Mouse (Mus musculus) T-helper 17 cell (primary cell): ENCODE data around the gene Ipo7.

Source experiments
- in situ Hi-C, 2 experiments: fragments of 300-600 bp; cut with MboI, MseI; formaldehyde crosslinking; loops; 1 replicate in 1 of 2; 2 replicates in 1 of 2; pipeline ENCODE4 v1.15.1; 2025; ENCODE audit warnings: high pct_unique_total_duplicates in 2 of 2

The Ipo7 gene

DNA sequence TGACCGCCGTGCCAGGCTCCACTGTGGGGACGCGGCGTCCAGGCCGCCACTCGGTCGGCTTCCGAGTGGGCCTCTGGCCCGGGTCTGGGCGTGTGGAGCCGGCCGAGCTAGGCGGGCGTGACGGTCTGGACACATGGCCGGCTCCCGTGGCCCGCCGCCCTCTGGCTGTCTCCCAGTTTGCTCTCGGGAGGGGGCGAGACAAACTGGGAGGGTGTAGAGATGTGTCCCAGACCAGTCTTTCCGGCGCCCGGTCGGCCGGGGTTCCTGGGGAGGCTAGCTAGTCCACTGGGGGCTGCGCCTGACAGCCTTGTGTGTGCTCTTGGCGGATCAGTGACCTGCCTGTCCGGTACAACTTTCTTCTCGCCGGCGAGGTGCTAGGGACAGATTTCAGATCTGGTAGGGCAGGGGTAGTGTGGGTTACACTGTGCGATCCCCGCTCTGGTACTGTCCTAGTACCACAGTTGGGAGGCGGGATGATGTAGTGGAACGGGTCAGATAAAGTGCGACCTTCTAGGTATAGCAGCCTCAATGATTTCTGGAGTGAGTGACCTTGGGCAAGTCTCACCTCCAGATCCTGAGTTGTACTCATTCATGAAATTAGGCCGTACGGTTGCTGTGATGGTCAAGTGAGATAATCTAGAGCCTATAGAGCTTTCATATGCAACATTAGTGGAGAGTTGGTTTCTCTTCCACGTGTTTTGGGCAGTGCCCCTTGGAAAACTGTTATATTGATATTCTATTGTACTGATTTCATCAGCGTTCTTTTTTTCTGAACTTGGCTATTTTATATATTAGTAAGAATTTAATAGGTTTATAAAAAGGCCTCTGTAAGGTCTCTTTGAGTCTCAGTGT is 783 bp downstream of the Ipo7 start:
- in situ Hi-C loops, result loop anchor here in 1 of 2 experiments (5.0 kb wide), 1 partner anchor 37 kb away; no protein-coding TSS in a partner anchor

DNA sequence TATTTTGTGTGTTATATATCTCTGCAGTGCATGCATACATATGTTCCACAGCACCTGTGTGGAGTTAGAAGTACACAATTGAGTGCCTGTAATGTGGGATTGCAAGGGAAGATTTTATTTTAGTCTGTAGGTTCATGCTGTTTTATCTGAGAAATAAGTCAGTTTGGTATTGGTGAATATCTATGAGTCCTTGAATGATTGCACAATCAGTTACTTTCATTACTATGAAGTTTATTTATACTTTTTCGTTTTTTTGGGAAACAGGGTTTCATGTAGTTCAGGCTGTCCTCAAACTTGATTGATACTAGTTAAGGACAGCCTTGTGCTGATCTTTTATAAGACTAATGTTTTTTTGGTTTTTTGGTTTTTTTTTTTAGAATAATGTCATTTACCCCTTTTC is 5.5 kb downstream of the Ipo7 start:
- in situ Hi-C loops, result no loop called here

- in situ Hi-C loops, result loop anchor here in 1 of 2 experiments (5.0 kb wide), 1 partner anchor 71 kb away; no protein-coding TSS in a partner anchor
Measured at GRCm38 (mm10) chr7:110026594-110026993, 8.5 kb downstream of the Ipo7 start.

DNA sequence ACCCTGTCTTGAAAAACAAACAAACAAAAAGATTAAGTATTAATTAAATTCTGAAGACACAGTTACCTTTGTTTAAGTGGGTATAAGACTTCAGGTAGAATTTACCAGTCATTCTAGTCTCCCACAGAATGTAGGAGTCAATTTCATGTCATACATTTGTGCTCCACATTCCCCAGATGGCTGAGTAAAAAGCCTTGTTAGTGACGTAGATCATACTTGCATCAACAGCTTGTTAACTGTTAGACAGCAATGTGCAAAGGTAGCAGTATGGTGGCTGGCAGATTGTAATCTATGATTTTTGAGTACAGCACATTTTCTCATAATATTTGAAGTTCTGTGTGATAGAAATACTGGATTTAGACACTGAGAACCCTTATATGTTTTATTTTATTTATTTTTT is 10.8 kb downstream of the Ipo7 start:
- in situ Hi-C loops, result loop anchor here in 1 of 2 experiments (5.0 kb wide), 1 partner anchor 68 kb away; no protein-coding TSS in a partner anchor

- in situ Hi-C loops, result no loop called here
Measured at GRCm38 (mm10) chr7:110030342-110030741, 12.3 kb downstream of the Ipo7 start.

- in situ Hi-C loops, result loop anchor here in 1 of 2 experiments (25.0 kb wide), 1 partner anchor 1005 kb away; no protein-coding TSS in a partner anchor
Measured at GRCm38 (mm10) chr7:110057723-110058122, 39.6 kb downstream of the Ipo7 start.

DNA sequence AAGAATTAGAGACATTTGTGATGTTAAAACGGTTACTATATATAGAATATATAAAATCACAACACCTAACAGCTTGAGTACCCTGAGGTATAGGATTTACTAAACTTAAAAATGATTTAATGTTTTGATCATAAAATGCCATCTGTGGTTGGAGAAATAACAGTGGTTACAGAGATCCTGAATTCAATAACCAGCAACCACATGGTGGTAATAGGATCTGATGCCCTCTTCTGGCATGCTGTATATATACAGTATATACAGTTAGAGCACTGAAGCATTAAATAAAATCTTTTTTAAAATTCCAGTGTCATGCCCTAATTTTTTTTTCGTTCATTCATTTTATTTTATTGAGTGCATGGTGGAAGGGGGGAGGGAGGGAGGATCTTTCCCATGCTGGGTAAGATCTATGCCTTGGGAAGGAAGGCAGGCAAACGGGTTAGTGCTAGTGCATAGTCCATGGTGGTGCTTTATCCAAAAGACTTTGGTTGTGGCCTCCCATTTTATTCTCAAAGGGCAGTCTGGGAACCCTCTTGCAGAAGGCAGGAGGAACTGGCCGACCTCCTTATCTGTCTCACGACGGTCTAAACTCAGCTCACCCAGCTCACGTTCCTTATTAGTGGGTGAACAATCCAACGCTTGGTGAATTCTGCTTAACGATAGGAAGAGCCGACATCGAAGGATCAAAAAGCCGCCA is 41.2 kb downstream of the Ipo7 start:
- in situ Hi-C loops, result loop anchor here in 1 of 2 experiments (25.0 kb wide), 1 partner anchor 1003 kb away; no protein-coding TSS in a partner anchor

- in situ Hi-C loops, result loop anchor here in 1 of 2 experiments (25.0 kb wide), 1 partner anchor 1002 kb away; no protein-coding TSS in a partner anchor
Measured at GRCm38 (mm10) chr7:110060106-110060668, 42.1 kb downstream of the Ipo7 start.

- in situ Hi-C loops, result loop anchor here in 1 of 2 experiments (25.0 kb wide), 1 partner anchor 1002 kb away; no protein-coding TSS in a partner anchor
Measured at GRCm38 (mm10) chr7:110060669-110061198, 42.7 kb downstream of the Ipo7 start.

- in situ Hi-C loops, result loop anchor here in 1 of 2 experiments (25.0 kb wide), 1 partner anchor 1001 kb away; no protein-coding TSS in a partner anchor
Measured at GRCm38 (mm10) chr7:110061199-110061751, 43.2 kb downstream of the Ipo7 start, which contains the start of gene Zfp143. TSS of gene Zfp143 (plus strand) at chr7:110061217.

- in situ Hi-C loops, result loop anchor here in 1 of 2 experiments (25.0 kb wide), 1 partner anchor 1000 kb away; no protein-coding TSS in a partner anchor
Measured at GRCm38 (mm10) chr7:110061752-110062273, 43.7 kb downstream of the Ipo7 start.

DNA sequence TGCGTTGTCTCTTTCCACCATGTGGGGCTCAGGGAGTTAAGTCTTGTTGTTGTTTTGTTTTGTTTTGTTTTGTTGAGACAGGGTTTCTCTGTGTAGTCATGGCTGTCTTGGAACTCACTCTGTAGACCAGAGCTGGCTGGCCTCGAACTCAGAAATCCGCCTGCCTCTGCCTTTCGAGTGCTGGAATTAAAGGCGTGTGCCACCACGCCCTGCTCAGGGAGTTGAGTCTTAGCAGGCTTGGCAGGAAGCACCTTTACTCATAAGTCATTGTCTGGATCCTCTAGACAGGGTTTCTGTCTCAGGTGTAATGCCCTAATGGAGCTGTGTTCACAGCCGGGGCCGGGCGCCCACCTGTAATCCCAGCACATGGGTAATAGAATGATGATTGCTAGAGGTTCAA is 45.7 kb downstream of the Ipo7 start:
- in situ Hi-C loops, result loop anchor here in 1 of 2 experiments (25.0 kb wide), 1 partner anchor 999 kb away; no protein-coding TSS in a partner anchor

GRCm38 (mm10) chr7:110069070-110069469 is 51.0 kb downstream of the Ipo7 start:
- in situ Hi-C loops, result loop anchor here in 1 of 2 experiments (25.0 kb wide), 1 partner anchor 993 kb away; no protein-coding TSS in a partner anchor

DNA sequence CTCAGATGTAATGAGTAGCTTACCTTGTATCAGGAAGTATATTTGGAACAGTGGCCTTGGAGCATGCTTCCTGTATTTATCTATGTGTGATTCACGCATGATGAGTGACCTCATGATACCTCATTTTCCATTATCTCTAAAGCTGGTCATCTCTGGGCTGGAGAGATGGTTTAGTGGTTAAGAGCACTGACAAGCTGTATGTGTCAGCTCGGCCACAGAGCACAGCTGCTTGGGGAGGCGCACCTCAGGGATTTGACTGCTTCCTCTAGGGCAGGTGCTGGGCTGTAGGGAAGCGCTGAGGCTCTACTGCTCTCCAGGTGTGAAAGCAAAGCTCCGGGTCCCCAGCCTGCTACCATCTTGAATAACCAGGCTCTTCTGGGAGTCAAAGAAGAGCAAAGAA is 60.1 kb downstream of the Ipo7 start:
- in situ Hi-C loops, result loop anchor here in 1 of 2 experiments (10.0 kb wide), 1 partner anchor 703 kb away; no protein-coding TSS in a partner anchor

- in situ Hi-C loops, result no loop called here
Measured at GRCm38 (mm10) chr7:110083386-110084165, 65.5 kb downstream of the Ipo7 start.

DNA sequence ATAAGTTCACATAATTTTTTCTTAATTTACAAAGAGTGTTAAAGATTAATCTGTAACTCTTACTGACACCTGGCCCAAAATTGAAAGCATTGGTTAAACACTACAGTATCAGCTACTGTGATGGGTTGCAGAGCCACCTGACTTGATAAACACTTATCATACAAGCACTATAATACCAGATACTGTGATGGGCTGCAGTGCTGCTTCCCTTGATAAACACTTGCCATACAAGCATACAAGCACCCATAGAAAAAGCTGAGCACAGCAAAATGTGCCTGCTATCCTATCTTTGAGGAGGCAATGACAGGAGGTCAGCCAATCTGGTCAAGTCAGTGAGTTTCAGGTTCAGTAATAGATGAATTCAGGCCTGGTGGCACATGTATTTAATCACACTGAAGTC is 67.1 kb downstream of the Ipo7 start:
- in situ Hi-C loops, result no loop called here

DNA sequence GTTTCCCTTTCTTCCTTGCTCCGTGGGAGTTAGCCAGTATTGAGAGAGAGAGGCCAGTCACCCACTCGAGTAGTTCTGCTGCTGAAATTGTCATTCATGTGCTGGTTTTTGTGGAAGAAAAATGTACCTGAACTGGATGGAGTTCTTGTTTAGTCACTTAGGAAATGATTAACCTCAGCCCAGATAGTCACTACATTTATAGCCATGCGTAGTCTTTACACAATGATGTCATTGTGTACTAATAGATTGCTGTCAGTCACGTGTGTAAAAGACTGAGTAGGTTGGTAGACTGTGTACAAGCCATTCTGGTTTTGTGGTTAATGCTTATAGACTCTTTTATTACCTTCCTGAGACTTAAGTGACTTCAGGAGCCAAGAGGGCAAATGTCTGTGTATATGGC is 69.8 kb downstream of the Ipo7 start:
- in situ Hi-C loops, result no loop called here

DNA sequence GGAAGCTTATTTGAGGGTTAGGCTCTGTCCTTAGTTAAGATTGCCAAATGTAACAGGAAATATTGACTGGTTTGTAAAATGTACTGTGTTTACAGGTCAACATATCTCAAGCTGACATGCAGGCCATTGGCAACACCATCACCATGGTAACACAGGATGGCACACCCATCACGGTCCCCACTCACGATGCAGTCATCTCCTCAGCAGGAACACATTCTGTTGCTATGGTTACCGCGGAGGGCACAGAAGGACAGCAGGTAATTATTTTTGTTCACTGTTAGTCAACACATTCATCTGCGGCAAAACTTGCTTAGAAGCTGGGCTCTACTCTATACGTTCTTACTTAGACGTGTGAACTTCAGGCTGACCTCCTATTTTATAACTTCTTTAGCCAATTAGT is 73.6 kb downstream of the Ipo7 start:
- in situ Hi-C loops, result no loop called here

- in situ Hi-C loops, result loop anchor here in 1 of 2 experiments (5.0 kb wide), 1 partner anchor 69 kb away; no protein-coding TSS in a partner anchor
Measured at GRCm38 (mm10) chr7:110096332-110096731, 78.3 kb downstream of the Ipo7 start.
